Mouse (Mus musculus) A20 (cell line): ENCODE results near the gene Atp5j2.

ENCODE experiments used
- DNase-seq: peaks from one replicate; pipeline ENCODE4 v3.0.0-alpha.2; 2011; ENCODE audit warnings: low read depth, low spot score

Atp5j2 gene

DNA sequence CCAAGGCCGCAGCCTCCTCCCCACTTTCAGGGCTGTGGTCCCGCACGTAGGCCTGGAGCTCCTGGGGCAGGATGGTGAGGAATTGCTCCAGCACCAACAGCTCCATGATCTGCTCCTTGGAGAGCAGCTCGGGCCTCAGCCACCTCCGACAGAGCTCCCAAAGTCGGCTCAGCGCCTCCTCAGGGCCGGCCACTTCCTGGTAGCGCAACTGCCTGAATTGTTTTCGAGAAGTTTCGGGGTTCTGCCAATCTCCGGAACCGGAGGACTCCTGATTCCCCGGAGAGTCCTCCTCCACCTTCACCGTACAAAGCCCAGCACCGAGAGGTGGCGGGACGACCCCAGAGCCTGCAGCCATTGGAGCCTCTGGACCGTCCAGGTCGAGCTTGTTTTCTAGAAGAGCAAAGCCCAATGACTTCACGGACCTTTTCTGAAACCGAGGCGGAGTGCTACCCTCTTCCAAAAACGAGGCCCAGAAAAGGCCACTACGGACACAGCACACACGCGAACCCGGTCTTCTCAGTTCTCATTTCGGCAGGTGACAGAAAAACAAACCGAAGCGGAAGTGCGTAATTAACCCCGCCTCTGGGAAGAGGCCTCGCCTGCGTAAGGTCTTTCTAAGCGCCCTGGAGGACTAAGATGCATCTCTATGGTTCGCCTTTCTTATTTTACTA, 9.6 kb upstream of the Atp5j2 start, which contains the start of gene Zkscan14:
Gene Zkscan14, minus strand, starts transcription at position 548 of the 671 bp plus-strand sequence.
- DNase-seq = peak; percentile 93

DNA sequence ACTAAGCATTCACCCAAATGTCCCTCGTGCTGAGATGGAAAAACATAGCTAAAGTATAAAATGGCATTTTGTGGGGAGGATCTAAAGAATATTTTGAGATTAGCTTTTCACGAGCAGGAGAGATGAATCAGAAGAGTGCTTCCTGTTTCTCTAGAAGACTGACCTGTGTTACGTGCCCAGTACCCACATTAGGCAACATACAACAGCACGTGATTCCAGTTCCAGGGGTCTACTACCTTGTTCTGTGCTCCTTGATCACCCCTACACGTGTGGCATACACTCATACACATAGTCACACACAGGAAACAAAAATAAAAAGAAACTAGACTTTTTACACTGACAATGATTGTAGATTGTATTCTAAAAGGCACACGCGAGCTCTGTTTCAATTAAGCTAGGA, 8.5 kb upstream of the Atp5j2 start:
- peak; percentile 45 for DNase-seq

DNA sequence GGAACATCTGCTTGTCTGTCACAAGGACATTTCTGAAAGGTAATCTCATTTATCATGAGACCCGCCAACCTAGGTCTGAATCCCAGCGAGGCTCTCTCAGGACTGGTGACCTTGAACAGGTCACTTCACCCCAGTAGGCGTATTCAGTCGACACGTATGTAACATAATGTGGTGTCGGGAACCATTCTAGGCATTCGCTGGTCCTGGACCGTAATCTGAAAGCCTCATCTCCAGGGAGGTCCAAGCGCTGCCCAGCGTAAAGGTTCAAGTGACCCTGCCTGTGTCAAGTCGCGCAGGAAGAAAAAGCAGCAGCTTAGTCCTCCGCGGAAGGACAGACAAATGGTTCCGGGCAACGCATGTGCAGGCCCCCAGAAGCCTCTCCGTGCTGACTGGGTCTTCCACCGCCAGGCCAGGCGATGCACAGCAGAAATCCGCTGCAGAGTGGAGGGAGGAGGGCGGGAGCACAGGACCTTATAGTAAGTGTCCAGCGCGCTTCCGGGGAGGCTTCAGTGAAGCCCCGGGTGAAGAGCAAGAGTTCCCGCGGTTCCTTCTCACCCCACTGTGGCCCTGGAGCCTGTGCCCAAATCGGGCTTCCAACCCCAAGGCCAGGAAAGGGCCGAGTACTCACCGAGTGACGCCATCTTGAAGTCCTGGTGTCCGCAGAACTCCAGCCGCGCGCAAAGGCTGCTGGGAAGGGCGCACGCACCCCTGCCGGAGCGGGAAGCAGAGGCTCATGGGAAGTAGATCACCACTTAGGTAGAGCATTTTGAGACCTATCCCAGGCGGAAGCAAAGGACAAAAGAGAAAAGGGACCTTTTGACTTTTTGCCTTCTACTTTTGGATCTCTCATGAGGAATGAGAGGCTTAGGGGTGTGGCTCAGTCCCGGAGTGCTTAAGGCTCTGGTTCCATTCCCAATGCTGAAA, 725 bp downstream of the Atp5j2 start:
- DNase-seq = peak; percentile 91

DNA sequence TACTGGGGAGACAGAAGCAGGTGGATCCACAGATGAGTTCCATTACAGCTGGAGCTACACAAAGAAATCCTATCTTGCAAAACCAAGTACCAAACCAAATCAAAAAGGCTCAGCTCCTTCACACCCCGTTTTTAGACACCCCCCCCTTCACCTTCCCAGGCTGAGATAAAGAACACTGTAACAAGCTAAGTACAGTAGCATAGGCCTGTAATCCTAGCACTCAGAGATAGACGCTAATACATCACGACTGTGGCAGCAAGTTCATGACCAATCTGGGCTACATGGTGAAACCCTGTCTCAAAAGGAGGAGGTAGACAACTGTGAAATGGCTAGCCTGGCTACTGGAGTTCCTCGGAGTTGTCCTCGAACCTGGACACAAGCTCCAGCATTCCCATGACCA, 1.5 kb downstream of the Atp5j2 start:
- no peak for DNase-seq

DNA sequence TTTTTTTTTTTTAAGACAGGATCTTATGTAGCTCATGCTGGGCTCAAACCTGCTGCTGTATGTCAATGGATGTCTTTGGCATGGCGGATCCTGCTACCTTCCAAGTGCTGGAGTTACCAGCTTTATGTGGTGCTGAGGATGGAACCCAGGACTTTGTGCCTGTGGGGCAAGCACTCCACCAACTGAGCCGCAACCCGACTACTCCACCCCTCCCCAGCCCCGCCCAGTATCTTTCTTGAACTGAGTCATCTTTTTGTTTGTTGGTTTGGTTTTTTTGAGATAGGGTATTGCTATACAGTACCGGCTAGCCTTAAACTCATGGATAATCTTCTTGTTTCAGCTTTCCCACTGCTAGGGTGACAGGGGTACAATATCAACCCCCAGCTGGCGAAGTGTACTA, 2.4 kb downstream of the Atp5j2 start:
- DNase-seq = no peak

DNA sequence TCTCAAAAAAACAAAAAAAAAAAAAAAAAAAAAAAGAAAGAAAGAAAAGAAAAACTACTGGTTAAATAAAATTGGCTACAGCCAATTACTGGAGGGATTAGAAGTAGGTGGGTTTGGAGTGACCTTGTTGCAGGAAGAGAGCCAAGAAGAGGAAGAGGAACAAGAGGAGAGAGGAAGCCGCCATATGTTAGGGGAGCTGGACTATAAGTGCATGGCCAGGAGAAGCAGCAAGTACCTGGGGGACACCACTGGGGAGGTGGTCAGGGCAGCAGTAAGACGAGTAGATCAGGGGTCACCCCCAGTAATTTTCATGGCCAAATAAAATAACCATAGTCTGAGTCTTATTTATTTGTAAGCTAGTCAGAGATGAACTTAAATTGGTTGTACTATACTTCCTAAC, 6.6 kb downstream of the Atp5j2 start:
- DNase-seq = no peak

DNA sequence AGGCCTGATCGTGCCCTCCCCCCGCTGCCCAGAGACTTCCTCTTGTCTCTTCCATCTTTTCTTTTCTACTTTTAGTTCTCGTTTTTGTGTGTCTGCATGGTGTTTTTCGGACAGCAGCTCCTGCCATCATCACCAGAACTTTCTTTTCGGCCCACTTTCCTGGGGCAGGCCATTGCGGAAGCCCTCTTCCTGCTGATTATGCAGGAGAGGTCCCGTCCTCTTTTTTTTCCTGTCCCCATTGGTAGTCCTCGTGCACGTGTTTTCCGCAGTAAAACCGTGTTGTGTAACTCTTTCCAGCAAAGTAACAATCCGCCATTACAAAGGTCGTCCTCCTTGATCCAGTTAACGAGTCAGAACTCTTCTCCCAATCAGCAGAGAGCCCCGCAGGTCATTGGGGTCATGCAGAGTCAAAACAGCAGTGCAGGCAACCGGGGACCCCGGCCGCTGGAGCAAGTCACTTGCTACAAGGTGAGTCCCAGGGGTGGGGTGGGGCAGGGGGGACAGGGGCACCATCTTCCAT, 13.3 kb downstream of the Atp5j2 start:
- no peak for DNase-seq

- DNase-seq = no peak
Observed at GRCm38 (mm10) chr5:145167306-145167661, 24.6 kb downstream of the Atp5j2 start.

- peak; percentile 99 for DNase-seq
Observed at GRCm38 (mm10) chr5:145166536-145167305, 25.1 kb downstream of the Atp5j2 start, which contains the start of the genes Ptcd1 and Cpsf4. Gene Ptcd1 (minus strand): TSS chr5:145167108. Gene Cpsf4 (plus strand): TSS chr5:145167213.

DNA sequence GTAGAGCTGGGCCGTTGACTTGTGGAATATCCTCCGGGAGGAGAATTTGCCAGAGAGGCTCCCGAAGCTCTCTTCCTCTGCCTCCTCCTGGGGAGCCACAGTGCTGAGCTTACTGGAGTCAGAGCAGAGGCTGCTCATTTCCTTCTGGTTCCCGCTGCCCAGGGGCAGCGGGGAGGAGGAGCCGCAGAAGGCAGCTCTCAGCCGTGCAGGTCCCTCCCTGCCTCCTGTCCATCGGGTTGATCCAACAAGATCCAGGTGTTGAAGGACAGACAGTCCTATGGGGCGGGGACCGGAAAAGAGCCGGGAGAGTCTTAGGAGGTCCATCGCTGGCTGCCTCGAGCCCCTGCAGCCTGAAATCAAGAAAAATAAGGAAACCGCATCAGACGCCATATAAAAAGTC, 26.7 kb downstream of the Atp5j2 start:
- DNase-seq = no peak

DNA sequence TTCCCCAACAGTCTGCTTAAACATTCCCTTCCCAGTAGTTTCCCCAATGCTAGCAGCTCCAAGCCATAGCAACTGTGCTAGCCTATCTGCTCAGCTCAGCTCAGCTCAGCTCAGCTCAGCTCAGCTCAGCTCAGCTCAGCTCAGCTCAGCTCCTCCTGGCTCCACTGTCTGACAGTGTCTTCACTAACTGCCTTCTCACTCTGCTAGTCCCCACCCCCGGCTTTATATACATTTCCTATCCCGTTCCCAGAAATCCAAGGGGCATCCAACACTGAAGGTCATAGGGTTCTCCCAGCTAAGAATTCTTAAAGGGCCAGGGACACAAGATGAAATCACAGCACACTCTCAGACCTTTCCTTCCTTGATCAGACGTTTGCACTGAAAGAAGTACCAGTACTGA, 27.2 kb downstream of the Atp5j2 start:
- no peak for DNase-seq

GRCm38 (mm10) chr5:145161361-145161760, 30.5 kb downstream of the Atp5j2 start:
- no peak for DNase-seq

DNA sequence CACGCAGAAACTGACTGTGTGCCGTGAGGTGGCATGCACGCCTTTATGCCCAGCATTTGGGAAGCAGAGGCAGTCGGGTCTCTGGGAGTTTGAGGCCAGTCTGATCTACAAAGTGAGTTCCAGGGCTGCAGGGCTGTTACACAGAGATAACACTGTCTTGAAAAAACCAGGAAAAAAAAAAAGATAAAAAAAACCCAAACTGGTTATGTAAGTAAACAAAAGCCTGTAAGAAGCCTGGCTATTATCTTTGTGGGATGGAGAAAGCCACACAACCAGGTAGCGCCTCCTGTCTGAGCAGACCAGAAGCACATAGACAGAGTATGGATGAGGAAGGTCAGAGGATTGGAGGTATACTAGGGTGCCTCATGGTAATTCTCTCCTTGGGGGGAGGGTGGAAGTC, 39.2 kb downstream of the Atp5j2 start:
- DNase-seq = no peak

DNA sequence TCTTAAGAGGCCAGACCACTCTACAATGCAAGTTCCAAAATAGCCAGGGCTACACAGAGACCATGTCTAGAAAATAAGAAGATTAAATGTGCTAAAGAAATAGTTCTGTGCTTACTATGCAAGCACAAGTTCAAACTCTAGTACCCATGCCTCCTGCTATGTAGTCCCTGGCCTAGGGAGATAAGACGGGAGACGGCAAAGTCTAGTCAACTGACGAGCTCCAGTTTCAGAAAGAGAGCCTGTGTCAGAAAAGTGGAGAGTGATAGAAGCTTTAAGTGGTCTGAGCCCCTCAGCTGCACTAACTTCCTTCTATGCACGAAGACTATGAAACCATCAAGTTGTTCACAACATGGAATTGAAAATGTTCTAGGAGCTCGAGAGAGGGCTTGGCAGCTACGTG, 42.6 kb downstream of the Atp5j2 start:
- no peak for DNase-seq

DNA sequence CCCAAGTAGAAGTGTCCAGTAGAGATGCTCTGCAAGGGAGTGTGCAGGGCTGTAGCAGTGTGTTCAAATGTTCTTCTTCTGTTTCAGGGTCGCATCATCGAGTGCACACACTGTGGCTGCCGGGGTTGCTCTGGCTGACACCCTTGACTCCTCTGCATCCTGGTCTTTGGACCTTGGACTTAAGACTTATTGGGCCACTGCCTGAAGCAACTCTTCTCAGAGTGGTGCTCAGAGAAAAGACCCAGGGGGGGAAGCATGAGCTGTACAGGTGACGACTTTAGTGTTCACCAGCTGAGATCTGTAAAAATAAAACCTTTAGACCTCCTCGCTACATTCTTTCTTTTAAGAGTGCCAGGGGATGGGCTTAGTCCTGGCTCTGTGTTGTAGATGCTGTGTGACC, 44.1 kb downstream of the Atp5j2 start:
- no peak for DNase-seq

DNA sequence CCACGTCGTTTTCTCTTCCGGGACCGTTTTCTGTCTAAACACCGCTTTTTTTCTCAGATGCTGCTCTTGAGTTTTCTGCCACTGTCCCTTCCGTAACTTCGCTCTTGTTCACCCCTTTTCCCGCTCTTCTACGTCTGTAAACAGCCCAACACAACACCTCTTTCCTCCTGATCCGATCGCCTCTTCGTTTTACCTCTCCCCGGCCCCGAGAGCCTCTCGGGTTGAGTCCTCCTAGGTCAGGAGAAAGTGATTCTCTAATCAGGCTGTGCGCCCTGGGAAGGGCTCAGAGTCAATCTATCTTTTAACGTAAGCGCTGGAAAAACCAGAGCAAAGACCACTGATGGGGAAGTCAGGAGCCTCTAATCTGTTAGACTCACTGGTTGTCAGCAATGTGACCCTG, 51.3 kb downstream of the Atp5j2 start:
- DNase-seq = no peak

DNA sequence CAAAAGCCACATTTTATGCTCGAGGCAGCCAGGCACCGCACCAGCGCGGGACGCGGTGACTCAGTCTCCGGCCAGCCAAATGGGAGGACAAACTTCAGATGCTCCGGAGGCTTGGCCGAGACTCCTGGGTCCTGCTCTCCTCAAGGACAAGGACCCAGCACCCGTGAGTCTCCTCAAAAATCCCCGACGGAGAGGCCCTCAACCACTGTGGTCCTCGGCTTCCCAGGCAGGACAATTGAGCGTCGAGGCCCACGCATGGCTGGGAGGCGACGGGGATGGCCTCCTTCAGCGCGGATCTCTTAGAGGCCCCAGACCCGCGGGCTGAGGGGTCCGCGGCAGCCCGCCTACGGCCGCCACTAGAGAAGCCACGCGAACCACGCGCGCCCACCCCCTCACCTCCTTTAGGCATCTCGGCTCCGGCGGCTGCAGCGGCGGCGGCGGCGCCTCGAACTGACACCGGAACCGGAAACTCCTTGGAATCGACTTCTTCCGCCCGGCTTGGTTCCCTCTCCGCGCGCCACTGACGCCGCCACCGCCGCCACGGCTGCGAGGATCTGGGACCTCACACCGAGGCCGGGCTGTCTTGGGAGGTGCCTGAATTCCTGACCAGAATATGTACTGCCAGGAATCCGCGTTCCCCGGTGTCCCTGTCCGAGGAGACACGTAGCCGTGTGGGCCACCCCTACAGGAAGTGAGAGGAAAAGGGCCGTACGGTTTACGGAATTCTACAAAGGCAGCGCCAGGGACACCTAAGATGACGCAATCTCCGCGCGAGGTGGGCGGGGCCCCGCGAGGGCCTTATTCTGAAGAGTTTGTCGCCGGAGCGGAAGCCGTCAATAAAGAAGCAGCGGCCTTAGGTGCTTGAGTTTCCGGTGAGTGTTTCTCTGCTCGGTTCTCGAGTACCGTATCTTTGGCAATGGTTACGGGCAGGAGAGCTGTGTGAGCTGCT, 52.0 kb downstream of the Atp5j2 start, which contains the start of the genes Pdap1 and Bud31:
Gene Pdap1, minus strand, starts transcription at position 668 of the 949 bp plus-strand sequence.
Gene Bud31, plus strand, starts transcription at position 792 of the 949 bp plus-strand sequence.
- DNase-seq = peak; percentile 96

GRCm38 (mm10) chr5:145138836-145139235, 53.0 kb downstream of the Atp5j2 start:
- peak; percentile 32 for DNase-seq
